Mouse (Mus musculus) cortical plate, adult 2 months (tissue): ENCODE results near the gene Mkks. TPM values are rescaled to one million over a fixed set of nuclear protein-coding genes. Genes with fewer than 3 reads are reported as not detected.
"Not testable (repeated sequence)": the region's sequence is repeated elsewhere in the genome, so short reads cannot be mapped to it uniquely, and the experiment has no call there.

ENCODE experiments used
- H3K27ac ChIP-seq: fragments of 200-500 bp; 2 replicates; pipeline ENCODE4 v1.5.1; 2012; ENCODE audit warnings: low read length, control low read depth, inconsistent platforms; ENCODE audit not compliant: insufficient read depth
- H3K4me1 ChIP-seq: fragments of 200-500 bp; 2 replicates; pipeline ENCODE4 v1.6.1; 2011; ENCODE audit warnings: low read length; ENCODE audit not compliant: control insufficient read depth, insufficient read depth
- H3K4me3 ChIP-seq: fragments of 200-500 bp; 2 replicates; pipeline ENCODE4 v1.5.1; 2011; ENCODE audit warnings: mild to moderate bottlenecking, low read length, control low read depth; ENCODE audit not compliant: insufficient read depth
- CTCF ChIP-seq: fragments of 200-500 bp; IDR thresholded peaks from 2 replicates; pipeline ENCODE4 v1.5.1; 2011; ENCODE audit warnings: mild to moderate bottlenecking, control low read depth, low read length; ENCODE audit not compliant: insufficient read depth; ENCODE audit errors: extremely low read depth
- POLR2A ChIP-seq: fragments of 200-500 bp; IDR thresholded peaks from 2 replicates; pipeline ENCODE4 v1.6.1; 2011; ENCODE audit warnings: mild to moderate bottlenecking, low read length, control low read depth; ENCODE audit not compliant: insufficient read depth; ENCODE audit errors: extremely low read depth
- polyA plus RNA-seq: library from polyadenylated mRNA; depleted of rRNA; stranded (reverse); fragments of >200 nt; gene quantifications from 2 replicates; pipeline ENCODE4 v1.2.3, GENCODE M21; 2012

Mkks gene
- polyA plus RNA-seq, 1 experiment, result 12.3 TPM

DNA sequence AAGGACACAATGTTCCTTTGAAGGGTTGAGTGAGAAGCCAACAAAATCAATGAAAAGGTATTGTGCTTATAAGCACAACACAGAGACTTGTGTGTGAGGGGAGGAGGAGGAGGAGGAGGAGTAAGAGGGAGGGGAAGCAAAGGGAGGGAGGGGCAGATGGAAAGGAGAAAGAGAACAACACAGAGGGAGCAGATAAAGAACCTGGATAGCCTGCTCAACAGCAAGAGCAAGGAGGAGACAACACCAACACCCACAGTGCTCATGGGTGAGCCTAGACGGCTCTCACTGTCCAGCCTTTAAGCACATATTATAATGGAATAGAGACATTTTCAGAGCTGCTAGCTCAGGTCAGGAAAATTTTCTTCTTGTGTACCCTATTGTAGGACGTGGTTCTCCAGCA is 18.1 kb upstream of the Mkks start:
- Histone ChIP-seq H3K27ac (no peak overlapping the region), H3K4me3 (no peak overlapping the region), H3K4me1 (no peaks in the 10 kb centered on the region)
- TF ChIP-seq CTCF (no peak), POLR2A (no peak)

DNA sequence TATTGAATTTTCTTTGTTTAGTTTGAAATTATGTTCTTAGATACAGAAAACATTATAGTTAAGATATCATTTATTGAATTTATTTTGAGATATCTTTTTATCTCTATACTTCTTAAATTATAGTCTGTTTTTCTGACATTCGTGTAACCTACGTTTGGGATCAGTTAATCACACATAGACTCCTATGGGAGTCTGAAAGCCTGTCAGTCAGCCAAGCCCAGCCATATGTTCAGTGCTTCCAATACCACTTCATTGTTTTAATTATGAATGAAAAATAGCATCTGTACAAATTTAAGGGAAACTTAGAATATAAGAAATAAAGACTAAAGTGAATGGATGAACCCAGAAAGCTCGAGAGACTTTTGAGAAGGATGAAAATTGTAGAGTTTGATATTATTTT is 17.4 kb upstream of the Mkks start:
- TF ChIP-seq POLR2A (no peak), CTCF (no peak)
- Histone ChIP-seq H3K4me1 (no peaks in the 10 kb centered on the region), H3K27ac (no peak overlapping the region), H3K4me3 (no peak overlapping the region)

DNA sequence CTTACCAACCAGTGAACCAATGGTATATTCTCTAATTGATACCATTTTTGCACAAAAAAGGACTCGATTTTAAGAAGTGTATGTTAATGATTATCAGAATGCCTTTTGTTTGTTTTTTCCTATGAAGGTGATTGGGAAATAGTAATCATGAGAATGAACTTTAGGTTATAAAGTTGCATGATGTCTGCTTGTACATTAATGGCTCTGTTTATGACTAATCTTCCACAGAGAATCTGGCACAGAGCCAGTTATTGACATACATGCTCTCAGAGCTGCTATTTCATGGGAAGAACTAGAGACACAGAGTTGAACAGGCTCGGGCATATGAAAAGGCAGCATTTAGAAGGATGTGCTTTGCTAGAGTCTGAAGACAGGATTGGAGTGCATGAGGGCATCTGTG is 4.9 kb upstream of the Mkks start:
- Histone ChIP-seq H3K4me3 (no peak overlapping the region), H3K27ac (no peak overlapping the region), H3K4me1 (no peaks in the 10 kb centered on the region)
- TF ChIP-seq CTCF (no peak), POLR2A (no peak)

DNA sequence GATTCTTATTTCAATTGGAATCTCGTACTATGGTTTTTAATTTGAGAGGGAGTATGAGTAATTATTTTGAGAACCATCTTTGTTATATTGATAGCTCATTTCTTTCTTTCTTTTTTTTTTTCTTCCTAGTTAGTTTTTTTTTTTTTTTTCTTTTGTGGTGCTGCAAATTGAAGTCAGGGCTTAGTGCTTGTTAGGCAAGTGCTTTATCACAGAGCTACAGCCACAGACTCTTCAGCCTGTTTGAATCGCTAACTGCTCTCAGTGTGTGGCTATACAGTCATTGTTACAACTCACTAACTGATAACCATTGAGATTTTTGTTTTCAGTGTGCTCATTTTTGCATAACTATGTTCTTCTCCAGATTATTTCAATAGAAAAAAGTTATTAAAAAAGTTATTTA is 3.3 kb upstream of the Mkks start:
- Histone ChIP-seq H3K4me1 (no peaks in the 10 kb centered on the region), H3K4me3 (no peak overlapping the region), H3K27ac (no peak overlapping the region)
- TF ChIP-seq POLR2A, result no peak
- TF ChIP-seq CTCF, result no peak

DNA sequence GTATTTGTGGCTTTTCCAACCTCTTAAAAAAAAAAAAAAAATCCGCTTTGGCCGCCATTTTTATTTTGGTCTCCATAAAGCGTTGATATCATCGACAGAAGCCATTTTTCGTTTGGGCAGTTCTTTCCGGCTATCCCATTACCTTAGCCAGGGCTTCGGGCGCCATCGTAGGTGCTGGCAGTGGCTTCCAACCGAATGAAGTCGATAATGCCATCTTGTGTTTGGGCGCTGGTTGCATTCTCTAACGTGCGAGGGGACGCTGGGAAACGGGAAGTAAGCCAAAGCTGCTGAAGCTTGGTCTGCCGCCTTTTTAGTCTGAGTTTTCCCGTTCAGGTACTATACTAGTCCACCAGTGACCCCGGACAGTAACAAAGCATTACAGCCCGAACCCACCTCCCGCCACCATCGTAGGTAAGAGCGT is 772 bp upstream of the Mkks start:
- Histone ChIP-seq H3K4me1 (no peaks in the 10 kb centered on the region), H3K4me3 (peak overlapping the region; percentile 55), H3K27ac (no peak overlapping the region)
- no peak for TF ChIP-seq CTCF
- peak; percentile 87 for TF ChIP-seq POLR2A

DNA sequence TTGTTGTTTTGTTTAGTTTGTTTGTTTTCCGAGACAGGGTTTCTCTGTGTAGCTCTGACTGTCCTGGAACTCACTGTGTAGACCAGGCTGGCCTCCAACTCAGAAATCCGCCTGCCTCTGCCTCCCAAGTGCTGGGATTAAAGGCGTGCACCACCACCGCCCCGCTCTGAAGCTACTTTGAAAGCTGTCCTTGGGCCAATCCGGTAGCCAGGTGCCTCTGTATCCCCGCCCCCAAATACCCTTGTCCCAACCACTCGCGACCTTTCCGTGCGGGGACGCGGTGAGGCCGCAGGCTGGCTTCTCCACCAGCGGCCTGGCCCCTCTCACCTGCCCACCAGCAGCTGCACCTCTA is 497 bp downstream of the Mkks start:
- peak overlapping the region; percentile 53 for H3K4me3 ChIP-seq
- H3K27ac ChIP-seq, result peak overlapping the region; percentile 79
- H3K4me1 ChIP-seq, result not testable (repeated sequence)

DNA sequence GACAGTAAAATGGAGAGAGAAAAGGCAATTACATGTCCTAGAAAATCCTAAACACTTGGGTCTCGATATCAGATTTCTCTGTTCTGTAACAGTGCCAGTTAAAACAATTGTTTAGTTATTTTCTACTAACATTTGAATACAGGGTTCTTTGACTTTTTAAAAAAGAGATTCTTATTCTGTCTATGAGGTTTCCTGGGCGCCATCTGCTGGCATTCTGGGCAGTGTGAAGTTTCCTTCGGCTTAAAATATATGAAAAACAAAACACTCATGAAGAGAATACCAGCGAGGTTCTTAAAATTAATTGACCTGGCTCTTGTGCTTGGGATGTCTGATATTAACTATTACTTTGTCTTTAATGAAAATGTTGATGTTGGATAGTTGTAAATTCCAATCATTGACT is 4.3 kb downstream of the Mkks start:
- Histone ChIP-seq H3K4me1 (no peaks in the 10 kb centered on the region; the same call in 1 of the 2 replicates), H3K4me3 (no peak overlapping the region), H3K27ac (no peak overlapping the region)
- TF ChIP-seq POLR2A (no peak), CTCF (peak; percentile 39; the same call in 1 of the 2 replicates)

DNA sequence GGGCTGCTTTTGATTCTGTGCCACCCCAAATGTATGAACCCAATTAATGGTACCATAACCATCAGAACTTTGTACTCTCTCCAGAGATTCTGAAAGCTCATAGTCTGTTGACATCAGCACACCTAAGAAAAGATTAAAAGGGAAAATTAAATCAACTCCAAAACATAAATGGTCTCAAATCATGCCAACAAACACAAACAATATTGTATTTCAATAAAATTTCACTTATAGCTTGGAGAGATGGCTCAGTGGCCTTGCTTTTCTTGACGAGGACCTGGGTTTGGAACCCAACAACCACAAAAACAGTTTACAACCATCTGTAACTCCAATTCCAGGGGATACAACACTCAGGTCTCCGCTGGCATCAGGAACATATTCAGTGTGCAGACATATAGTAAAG is 5.6 kb downstream of the Mkks start, which contains the start of gene AL731706.2:
AL731706.2 (minus strand) TSS at position 101 of the 400 bp plus-strand sequence.
- Histone ChIP-seq H3K4me3 (no peak within 1 kb of the TSS), H3K27ac (no peak within 1 kb of the TSS), H3K4me1 (no peaks in the 10 kb centered on the region; the same call in 1 of the 2 replicates)
- no peak for TF ChIP-seq POLR2A
- no peak for TF ChIP-seq CTCF

DNA sequence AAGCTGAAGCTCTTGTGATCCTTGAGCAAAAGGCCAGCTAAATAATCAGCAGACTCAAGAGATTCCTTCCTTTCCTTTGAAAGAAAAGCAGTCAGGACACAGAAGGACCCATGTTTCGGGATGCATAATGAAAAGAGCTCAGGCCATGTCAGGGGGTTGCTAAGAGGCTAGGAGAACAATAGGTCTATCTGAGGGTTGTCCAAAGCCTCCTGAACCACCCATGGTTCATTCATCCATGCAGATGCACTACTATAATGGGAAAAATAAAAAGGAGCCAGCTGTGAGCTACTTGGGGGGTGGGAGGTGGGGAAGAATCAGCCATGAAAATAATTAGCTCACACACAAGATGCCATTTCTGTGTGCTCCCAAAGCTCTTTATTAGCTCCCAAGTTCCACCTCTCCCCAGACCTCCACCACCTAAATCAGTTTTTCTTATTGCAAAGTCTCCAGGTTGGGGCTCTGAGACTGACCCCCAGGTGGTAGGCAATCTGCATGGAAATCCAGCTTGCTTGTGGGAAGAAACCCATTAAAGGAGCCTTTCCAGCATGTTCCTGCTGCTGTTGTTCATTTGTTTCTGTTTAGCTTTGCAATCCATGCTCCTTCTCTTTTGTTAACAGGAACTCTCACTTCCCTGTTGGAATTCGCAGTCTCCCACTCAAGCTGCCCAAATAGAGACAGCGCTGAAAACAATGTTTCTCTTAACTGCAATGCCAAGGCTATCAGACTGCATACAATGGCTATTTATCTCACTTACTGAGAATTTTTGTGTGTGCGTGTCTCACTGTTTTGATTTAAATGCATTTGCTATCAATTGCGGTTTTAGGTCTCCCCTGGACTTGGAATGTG is 36.4 kb downstream of the Mkks start:
- Histone ChIP-seq H3K27ac (no peak overlapping the region), H3K4me3 (no peak overlapping the region), H3K4me1 (no peaks in the 10 kb centered on the region; the same call in 1 of the 2 replicates)
- TF ChIP-seq CTCF, result no peak
- TF ChIP-seq POLR2A, result no peak

DNA sequence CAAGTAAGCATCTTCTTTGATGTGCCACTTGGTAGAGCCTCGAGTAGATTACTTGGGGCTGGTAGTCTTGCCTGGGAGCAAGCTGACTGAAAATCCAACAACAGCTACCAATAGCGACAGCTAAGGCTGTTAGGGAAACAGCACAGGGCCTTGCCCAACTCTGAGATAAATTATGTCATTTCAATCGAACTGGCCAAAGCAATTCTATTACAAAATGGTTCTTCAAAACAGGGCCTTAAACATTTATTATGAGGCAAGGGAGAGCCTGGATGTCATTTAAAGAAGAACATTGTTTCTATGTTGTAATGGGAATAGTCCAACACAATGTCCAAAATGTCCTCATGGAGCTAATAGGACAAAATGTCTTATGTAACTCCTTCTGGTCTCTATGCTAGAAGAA is 40.8 kb downstream of the Mkks start:
- H3K4me3 ChIP-seq, result no peak overlapping the region
- H3K4me1 ChIP-seq, result no peaks in the 10 kb centered on the region; the same call in 1 of the 2 replicates
- TF ChIP-seq POLR2A (no peak), CTCF (no peak)
- no peak overlapping the region for H3K27ac ChIP-seq
